Mouse (Mus musculus): ENCODE measurements around the gene Myo16.

- TF ChIP-seq POLR2A (IDR thresholded peaks at IDR 0.05; ENCODE audit: low read depth, low read length) = no peak
- TF ChIP-seq CTCF (IDR thresholded peaks at IDR 0.05; ENCODE audit: extremely low read depth, insufficient read length, insufficient replicate concordance, low read depth, low read length) = no peak
Measured at GRCm38 (mm10) chr8:10130513-10131414, 22.9 kb upstream of the Myo16 start.

All from small intestine, adult 2 months (tissue).